Mouse (Mus musculus): ENCODE data around the gene Furin.

DNA sequence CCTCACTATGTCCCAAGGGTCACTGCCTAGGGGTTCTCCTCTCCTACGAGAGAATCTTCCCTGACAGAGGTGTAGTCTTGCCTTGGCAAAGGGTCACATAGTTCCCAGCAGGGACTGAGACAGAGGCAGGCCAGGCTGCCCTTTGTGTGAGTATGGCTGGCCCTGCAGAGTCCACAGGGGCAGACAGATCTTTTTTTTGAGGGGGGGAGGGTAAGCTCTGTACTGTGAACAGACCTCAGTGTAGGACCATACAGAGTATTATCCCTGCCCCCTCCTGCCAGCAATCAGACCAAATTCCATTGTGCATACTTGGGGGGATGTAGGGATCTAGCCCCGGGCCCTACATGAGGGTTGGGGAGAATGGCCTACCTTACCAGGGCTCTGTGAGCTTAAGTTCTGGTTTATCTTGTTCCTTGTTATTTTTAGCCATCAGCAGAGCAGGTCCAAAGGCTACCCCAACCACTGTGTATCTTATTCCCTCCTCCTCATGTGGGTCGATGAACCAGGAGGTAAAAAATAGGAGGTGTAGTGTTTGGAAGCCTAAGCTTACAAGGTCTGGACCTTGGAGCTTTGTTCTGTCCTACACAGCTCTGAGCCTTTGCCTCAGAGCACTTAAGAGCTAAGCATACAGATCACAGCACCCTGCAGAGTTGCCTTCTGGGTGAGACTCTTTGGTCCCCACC is 46.5 kb upstream of the Furin start:
- TF ChIP-seq CTCF (conservative IDR thresholded peaks at IDR 0.05; ENCODE audit: insufficient read depth, insufficient read length, low read depth, low read length) (no peak), POLR2A (IDR thresholded peaks at IDR 0.05; ENCODE audit: low read depth, low read length) (no peak)
